Mouse (Mus musculus) heart, adult 9 months (tissue): ENCODE data around the gene Slc37a3.
"Not testable (repeated sequence)": the region's sequence is repeated elsewhere in the genome, so short reads cannot be mapped to it uniquely, and the experiment has no call there.

Experiments
- DNase-seq, 2 experiments: peaks; one replicate each; pipeline ENCODE4 v3.0.0; 2022; ENCODE audit warnings: low spot score in 2 of 2

Slc37a3 gene

DNA sequence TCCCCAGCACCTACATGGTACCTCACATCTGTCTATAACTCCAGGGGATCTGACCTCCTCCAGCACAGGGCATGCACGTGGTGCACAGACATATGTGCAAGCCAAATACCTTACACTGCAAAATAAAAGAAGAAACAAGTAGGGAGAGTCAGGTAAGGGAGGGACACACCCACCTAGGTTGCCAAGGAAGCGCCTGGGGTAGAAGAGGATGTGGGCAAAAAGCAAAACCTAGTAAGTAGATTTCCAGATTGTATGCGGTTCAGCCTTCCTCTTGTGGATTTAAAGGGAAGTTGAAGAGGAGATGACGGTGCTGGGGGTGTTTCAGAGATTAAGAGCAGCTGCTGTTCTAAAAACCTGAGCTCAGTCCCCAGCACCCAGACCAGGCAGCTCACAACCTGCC, 1.7 kb upstream of the Slc37a3 start:
- peak in 1 of 2 experiments; percentile 21 for DNase-seq

DNA sequence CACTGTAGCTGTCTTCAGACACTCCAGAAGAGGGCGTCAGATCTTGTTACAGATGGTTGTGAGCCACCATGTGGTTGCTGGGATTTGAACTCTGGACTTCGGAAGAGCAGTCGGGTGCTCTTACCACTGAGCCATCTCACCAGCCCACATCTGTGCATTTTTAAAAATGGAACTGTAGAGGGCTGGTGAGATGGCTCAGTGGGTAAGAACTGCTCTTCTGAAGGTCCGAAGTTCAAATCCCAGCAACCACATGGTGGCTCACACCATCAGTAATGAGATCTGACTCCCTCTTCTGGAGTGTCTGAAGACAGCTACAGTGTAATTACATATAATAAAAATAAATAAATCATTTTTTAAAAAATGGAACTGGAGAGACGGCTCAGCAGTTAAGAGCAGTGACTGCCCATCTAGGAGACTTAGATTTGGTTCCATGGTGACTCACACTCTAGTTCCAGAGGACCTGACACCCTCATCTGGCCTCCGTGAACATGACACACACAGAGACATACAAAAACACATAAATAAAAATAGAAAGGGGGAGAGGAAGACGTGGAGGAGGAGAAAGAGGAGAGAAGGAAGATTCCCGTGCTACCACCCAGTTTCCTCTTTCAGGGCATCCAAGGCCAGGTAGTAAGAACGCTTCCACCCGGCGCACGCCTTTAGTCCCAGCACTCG, 823 bp upstream of the Slc37a3 start:
- DNase-seq: not testable (repeated sequence)

DNA sequence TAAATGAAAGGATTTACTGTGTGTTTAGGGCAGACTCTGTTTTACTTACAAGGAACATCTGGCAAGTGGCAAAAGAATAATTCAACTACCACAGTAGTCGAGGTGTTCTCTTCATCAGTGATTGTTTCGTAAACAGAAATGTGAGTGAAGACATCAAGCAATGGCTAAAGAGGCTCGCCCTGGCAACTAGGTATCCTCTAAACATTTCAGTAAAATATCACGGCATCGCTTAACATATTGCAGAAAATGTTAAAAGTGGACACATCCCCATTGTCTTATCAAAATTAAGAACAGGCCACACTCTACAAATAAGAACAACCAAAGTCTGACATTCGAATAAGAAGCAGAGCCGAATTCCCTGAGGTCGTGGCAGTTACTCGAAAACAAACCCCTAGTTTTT, 700 bp downstream of the Slc37a3 start:
- no peak for DNase-seq

DNA sequence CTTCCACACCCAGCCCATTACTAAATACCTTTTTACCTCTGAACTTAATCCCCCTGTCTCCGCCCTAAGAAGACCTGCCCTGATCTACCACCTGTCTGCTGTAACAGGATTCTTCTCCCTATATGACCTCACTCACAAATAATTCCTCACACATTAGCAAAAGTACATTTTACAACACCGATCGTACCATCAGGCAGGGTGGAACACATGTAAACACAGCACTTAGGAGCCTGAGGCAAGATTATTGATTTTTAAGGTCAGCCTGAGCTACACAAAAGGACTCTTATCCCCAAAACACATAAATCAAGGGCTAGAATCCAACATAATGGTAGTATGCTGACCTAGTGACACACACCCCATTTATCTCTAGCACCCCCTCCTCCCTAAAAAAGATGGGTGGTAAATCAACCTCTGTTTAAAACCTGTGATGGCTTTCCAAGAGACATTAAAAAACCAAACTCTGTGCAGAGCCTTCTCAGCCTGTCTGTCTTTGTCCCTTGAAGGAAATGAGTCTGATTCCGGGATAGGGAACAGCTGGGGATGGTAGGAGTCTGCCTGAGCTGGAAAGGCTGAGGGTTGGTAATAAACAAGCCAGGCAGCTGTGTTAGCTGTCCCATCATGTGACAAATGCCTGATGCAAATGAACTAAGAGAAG, 4.0 kb downstream of the Slc37a3 start:
- DNase-seq: no peak

DNA sequence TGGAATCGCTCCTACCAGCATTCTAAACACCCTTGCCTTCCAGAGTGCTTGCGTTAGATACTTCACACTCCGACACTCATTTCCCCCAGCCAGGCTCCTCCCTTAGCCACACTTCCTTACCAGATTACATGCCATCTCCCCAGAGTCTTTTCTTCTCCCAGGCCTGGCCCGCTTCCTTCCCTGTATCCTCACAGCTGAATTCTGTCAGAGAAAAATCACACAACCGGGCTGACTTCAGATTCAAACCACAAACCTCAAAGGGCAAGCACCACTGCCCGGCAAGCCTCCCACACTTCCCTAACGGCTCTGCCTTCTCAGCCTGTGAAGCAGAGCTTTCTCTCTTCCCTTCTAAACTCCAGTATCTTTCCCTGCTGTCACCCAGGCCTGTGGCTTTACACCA, 4.7 kb downstream of the Slc37a3 start:
- DNase-seq: peak; percentile 79 to 82

DNA sequence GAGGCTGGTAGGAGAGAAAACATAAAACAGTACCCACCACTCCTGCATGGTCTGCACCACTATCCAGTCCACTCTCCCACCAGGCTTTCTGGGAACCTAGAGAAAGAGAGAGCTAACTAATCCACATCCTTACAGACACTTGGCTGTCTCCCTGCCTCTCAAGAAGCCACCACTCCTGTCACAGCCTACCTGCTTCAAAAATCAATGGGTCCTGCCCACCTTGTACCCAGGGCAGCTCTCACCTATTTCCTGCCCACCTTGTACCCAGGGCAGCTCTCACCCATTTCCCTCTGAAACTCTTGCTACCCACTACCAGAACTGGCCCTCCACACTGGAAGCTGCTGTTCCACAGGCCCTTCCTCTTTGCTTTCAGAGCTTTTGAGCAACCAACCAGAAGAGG, 5.4 kb downstream of the Slc37a3 start:
- DNase-seq: no peak

DNA sequence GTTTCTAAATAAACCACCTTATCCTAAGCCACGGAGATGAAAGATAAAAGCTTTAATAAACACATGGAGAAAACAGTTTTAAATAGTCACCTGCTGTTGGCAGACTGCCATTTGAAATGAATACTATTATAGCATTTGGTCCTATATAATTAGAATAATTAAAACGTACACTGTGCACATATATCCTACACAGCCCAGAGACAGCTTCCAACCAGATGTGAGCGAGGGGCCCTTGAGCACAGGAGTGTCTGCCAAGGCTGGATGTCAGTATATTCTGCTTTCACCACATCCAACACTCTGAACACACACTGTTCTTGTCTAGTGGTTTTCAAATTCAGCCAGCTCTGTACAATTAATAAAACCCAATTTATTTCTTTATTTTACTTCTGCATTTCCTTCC, 7.8 kb downstream of the Slc37a3 start:
- DNase-seq: no peak

DNA sequence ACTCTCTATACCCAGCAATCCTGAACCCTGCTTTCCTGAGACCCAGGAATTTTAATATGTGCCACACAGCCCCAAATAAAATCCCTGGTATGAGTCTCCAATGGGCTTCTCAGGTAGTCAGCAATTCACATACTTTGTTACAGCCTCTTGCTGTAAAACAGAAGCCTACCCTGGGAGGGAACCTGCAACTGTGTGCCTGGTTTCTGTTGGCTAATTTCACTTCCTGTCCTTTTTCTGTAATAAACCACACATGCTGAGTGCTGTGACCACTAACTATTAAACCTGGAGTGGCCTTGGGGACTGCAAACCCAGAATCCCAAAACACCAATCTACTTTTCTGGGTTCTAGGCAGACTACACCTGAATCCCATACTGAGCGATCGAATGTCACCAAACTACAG, 14.8 kb downstream of the Slc37a3 start:
- no peak for DNase-seq

DNA sequence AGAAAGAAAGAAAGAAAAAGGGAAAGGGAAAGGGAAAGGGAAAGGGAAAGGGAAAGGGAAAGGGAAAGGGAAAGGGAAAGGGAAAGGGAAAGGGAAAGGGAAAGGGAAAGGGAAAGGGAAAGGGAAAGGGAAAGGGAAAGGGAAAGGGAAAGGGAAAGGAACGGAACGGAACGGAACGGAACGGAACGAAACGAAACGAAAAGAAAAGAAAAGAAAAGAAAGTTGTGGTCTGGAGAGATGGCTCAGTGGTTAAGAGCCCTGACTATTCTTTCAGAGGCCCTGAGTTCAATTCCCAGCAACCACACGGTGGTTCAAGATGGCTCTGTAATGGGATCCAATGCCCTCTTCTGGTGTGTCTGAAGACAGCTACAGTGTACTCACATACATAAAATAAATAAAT, 18.3 kb downstream of the Slc37a3 start:
- not testable (repeated sequence) for DNase-seq

DNA sequence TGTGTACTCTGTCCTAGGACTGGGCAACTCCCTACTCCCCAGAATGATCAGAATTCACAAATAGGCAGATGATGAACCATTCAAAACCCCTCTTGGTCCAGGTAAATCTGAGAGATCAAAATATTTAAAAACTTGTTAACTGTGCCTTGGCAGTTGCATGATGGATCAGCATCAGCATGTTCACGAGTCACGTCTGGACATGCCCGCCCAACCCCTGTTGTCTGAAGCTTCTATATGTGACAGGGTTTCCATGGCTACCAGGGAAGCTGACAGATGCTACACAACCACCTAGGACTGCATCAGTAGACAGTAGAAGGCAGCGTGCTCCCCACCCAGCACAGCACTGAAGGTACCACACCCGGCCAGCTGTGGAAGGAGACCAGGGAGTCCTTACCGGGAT, 28.5 kb downstream of the Slc37a3 start:
- DNase-seq: no peak

DNA sequence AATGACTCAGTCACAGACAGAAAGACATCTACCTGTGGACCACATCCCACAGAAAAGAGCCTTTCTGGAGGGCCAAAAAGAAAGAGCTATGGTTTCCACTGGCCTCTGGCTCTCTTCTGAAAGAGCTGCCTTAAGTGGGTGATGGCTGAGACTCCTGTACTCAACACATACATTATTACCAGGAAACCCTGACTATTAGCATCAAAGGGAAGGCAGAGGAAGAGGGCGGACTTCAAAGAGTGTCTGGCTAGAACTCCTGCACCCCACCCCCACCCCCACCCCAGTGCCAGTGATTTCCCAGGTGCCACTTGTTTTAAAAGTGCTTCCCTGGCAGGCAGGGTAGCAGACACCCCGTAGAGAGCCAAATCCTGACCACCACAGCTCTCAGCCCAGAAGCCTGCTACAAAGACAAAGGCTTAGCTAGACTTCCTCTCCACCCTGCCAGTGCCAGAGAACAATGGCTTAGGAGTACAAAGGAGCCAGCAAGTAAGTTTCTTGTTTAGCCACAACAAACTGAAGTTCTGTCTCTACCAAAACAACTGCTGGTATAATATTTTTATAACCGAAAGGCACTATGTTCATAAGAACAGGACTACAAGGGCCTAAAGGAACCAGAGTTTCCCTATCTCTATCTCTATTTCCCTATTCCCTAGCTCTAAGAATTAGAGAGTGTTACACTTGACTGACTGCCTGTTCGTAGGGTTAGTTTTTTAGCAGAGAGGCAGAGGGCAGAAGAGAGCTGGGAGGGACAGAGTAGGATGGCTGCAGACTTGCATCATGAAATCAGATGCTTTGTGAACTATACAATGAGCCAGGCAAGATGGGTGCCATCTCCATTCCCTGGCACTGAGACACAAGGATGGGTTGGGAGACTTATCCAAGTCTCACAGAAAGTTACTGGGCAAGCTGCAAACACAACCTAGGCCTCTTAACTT, 29.3 kb downstream of the Slc37a3 start:
- DNase-seq: peak in 1 of 2 experiments; percentile 27

DNA sequence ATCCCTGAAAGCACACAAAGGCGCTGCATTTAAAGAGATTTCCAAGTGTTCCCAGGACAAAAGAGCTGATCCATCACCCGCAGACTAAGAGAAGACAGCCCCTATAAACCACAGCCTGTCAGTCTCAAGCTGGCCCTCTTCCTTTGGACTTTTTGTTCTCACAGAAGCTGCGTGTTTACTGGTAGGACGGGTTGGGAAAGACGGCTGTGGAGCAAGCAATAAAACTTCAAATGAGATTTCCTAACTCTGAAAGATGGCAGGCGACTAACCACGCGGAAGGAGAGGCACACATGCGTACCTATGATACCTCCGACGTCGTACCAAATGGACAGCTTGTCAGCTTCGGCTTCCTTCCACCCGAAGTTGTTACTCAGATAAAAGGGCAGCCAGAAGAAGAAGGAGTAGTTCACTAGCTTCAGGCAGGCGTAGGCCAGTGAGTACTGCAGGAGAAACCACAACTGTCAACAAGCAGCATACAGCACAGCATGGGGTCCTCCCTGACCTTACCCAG, 30.4 kb downstream of the Slc37a3 start:
- DNase-seq: no peak

DNA sequence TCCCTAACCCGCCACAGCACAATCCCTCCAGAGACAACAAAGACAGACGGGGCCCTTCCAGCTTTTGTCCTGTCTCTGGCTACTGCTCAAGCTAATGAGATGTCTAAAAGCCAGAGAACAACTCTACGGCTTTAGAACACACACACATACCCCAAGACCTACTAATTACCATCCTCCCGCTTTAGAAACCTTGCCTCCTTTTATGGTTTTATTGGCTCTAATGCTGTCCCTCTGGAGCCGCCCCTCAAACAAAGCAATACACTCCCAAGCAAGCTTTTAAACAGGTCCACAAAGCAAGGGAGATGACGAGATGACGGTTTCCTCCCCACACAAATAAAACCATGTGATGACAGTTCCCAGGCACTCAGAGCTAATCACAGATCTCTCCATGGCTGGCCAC, 32.0 kb downstream of the Slc37a3 start:
- no peak for DNase-seq

DNA sequence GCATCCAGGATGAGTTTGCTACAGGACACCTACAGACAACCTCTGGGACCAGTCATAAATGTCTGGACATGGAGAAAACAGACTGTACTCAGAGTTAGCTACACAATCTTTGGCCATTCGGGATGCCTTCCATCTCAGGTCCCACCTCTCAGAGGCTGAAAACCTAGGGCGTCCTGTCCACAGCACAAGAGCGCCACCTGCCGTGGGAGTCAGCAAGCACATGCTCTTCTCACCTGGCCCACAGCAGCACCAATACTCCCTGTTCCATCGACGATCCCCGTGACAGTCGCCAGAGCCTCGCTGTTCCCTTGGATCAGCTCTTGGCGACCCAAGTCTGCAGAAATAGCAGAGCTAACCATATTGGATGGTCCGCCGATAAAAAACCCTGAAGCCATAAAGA, 33.5 kb downstream of the Slc37a3 start:
- peak; percentile 40 to 71 for DNase-seq

DNA sequence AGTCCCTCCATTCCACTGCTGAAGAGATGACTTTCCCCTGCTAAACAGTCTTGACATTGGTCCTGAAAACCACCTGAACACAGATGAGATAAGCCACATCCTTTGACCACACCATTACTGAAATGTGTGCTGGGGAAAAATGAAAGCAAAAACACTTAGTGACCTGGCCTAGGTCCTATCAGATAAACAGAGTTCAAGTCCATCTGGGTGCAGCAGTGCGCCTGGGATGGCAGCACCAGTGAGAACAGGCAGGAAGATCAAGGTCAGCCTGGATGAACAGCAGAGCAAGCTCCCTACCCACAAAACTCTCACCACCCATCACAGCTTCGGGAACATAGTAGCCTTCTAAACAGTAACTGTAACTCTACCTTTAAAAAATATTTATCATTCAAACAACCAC, 35.7 kb downstream of the Slc37a3 start:
- peak; percentile 21 to 33 for DNase-seq

DNA sequence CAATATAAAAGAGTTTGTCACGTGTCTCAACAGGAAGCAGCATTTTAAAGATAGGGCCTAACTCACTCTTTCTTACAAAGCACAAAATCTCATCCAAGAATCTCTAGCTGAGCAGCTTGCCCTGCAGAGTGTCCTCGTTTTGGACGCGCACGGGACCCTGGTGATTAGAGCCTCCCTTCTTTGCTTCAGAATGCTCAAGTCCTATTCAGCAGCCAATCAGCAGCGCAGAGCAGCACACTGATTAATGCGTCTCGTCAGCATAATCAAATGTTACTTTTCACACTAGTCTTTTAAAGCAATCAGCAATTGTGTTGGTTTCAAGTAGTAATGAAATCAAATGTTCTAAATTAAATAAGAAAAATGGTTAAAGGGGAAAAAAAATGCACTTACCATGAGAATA, 39.1 kb downstream of the Slc37a3 start:
- DNase-seq: no peak

DNA sequence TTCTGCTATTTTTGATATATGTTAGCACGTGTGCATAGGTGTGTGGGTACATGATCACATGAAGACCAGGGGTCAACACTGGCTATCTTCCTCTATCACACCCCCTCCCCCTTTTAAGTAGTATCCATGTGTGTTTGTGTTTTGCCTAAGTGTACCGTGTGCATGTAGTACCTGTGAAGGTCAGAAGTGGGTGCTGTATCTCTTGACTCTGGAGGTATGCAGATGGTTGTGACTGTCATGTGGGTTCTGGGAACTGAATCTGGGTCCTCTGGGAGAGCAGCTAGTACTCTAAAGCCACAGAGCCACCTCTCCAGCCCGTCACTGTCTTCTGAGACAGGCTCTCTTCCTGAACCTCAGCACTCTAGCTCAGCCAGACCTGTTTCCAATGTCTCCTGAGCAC, 42.6 kb downstream of the Slc37a3 start:
- DNase-seq: no peak

DNA sequence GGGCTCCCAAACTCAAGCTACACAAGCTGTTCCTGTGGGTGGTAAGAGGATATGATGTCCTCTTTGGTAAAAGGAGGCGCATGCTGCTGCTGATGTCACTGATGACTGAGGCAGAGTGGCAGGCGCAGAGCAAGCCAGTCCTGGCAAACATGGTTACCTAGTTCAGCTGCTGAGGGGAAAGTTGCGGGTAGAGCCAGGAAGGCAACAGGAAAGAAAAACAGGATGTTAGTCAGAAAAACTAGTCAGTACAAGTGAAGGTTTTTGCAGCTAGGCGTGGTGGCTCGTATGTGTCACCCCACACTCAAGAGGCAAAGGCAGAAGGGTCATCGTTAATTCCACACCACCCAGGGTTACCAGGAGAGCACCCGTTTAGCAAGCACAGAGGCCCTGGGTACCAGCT, 43.3 kb downstream of the Slc37a3 start:
- DNase-seq: no peak

DNA sequence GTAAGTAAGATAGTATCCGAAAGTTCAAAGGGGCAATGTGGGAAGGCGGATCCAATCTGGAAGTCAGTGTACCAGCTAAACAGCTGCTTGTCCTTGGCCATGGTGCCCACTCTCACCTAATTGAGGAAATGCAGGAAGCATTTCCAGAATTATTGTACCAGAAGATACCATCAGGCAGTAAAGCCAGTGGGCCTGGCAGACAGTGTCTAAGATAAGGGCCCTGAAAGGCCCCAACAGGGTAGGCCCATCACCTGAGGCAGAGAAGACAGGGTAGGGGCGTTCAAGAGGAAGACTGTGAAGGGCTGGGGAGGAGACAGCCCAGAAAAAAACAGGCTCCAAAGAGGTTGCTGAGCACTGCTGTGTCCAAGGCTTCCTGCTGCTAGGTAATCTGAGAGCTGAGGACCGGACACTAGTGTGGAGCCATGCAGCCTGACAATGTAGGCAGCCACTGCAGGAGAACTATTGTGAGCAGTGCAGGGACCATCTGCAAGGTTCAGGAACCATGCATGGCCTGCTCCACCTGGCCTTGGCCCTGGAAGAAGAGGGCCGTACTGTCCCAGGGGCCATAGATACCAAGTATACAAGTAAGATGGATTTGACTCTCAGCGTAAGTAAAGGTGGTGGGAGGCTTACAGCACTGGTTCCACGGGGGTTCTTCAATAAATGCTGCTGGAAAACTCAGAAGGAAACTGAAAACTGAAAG, 45.3 kb downstream of the Slc37a3 start:
- no peak for DNase-seq

DNA sequence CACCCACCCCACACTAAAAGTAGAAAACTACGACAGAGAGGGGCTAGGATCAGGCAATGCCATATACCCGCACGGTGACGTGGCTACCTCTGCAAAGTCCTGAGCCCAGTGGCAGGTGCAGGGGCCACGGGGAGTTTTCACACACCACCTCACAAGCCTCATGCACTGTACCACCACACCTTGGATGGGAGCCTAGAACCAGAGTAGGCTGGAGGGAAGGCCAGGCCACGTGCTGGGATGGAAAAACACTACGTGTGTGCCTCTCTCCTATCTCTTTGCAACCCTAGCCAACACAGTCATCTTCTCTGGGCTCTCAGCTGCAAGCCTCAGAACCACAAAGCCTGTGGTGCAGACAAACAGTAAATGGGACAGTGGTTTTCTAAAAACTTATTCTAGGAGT, 46.5 kb downstream of the Slc37a3 start:
- peak; percentile 27 to 58 for DNase-seq

DNA sequence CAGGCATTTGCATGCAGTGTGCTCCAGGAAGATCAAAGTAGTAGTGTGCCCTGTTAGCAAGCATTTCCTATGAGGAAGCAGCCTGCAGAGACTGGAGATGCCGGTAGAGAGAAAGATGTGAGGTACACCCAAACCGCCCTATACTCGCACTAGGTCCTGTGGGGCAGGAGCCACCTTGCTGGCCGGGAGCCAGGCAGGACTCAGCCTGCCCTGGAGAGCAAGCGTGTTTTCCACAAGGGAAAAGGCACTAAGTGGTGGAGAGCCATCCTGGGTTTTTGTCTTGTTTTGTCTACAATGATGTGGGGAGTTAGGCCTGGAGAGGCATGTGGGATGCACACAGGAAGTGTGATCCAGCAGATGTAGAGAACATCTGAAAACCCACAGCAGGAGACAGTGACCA, 57.2 kb downstream of the Slc37a3 start:
- DNase-seq: no peak
